11 mouse cellular contexts compared by ENCODE assay signal in genomic region chr4:136223549-136224239, GRCm38 (mm10). TPM values are rescaled to one million over a fixed set of nuclear protein-coding genes. Genes with fewer than 3 reads are reported as not detected.
DNase-seq lines count a peak whose midpoint lies in the region; ATAC-seq lines count a peak whose summit lies in the region.
"Had no signal": no experiment of that assay in that cellular context is flagged by ENCODE, and none has a peak within 500 bp of the region (broad histone marks: within the 10 kb centered on the region; RNA-seq: fewer than 3 reads in every experiment).

No protein-coding gene starts in this region.

- peak overlapping the region; percentile 25 for H3K4me2 ChIP-seq in forebrain, embryonic 12.5 days
- no peak overlapping the region for H3K4me2 ChIP-seq in neural tube, embryonic 14.5 days (ENCODE audit: low read depth, low read length)
- H3K4me2 ChIP-seq: embryonic facial prominence, embryonic 15.5 days; heart, embryonic 11.5 days had no signal

- H3K36me3 ChIP-seq in forebrain, embryonic 12.5 days (replicated peaks): no peaks in the 10 kb centered on the region
- no peaks in the 10 kb centered on the region for H3K36me3 ChIP-seq in neural tube, embryonic 14.5 days (ENCODE audit: control insufficient read depth, insufficient read depth, low read length)
- H3K36me3 ChIP-seq: G1E had no signal

- WGBS in forebrain, embryonic 12.5 days: 53% methylated on average over 13 of the region's 13 CpGs
- 54% methylated on average over 13 of the region's 13 CpGs for WGBS in neural tube, embryonic 14.5 days

- peak; percentile 82 for ATAC-seq in forebrain, embryonic 12.5 days (ENCODE audit: low FRiP score)
- ATAC-seq in neural tube, embryonic 14.5 days (ENCODE audit: low read depth): peak; percentile 86

- peak; percentile 22 to 23 for DNase-seq in right cerebral cortex, adult 2 months (ENCODE audit: low spot score in 2 of 2)
- no peak for DNase-seq in right cerebral cortex, postnatal 25 days
- peak; percentile 34 to 43 for DNase-seq in layer of hippocampus, adult 8-10 months (ENCODE audit: low spot score in 2 of 2)
- no peak for DNase-seq in heart, postnatal 25 days (ENCODE audit: low spot score)
- no peak for DNase-seq in gastrocnemius, postnatal 10 days
- no peak for DNase-seq in kidney, postnatal 25 days

- intact Hi-C loops in heart, postnatal 25 days (cut with DNase I): no loop called here

- 0 out of 2 replicates have a peak overlapping the region, but pooled peaks have one; percentile 21 for H3K9ac ChIP-seq in forebrain, embryonic 12.5 days
- no peak overlapping the region for H3K9ac ChIP-seq in neural tube, embryonic 14.5 days (replicated peaks; ENCODE audit: low read depth, low read length)
- H3K9ac ChIP-seq: embryonic facial prominence, embryonic 15.5 days had no signal

- no peak overlapping the region for H3K4me3 ChIP-seq in forebrain, embryonic 12.5 days (replicated peaks)
- no peak overlapping the region for H3K4me3 ChIP-seq in neural tube, embryonic 14.5 days (ENCODE audit: low read depth, low read length)
- H3K4me3 ChIP-seq: embryonic facial prominence, embryonic 15.5 days had no signal

- H3K9me3 ChIP-seq in forebrain, embryonic 12.5 days: no peaks in the 10 kb centered on the region
- H3K9me3 ChIP-seq in neural tube, embryonic 14.5 days (ENCODE audit: control insufficient read depth, low read length): no peaks in the 10 kb centered on the region
- H3K9me3 ChIP-seq: embryonic facial prominence, embryonic 15.5 days; G1E had no signal

- peaks cover 40% of the 10 kb centered on the region for H3K4me1 ChIP-seq in forebrain, embryonic 12.5 days
- peaks cover 19% of the 10 kb centered on the region for H3K4me1 ChIP-seq in neural tube, embryonic 14.5 days (ENCODE audit: control insufficient read depth, insufficient read depth, low read length)

- H3K27me3 ChIP-seq in forebrain, embryonic 12.5 days: peaks cover 25% of the 10 kb centered on the region
- H3K27me3 ChIP-seq in neural tube, embryonic 14.5 days (ENCODE audit: control insufficient read depth, insufficient read depth, low read length): no peaks in the 10 kb centered on the region
- H3K27me3 ChIP-seq: embryonic facial prominence, embryonic 15.5 days had no signal

- H3K27ac ChIP-seq in forebrain, embryonic 12.5 days: peak overlapping the region; percentile 77
- H3K27ac ChIP-seq in neural tube, embryonic 14.5 days (ENCODE audit: low read depth, low read length): peak overlapping the region; percentile 60
- H3K27ac ChIP-seq: embryonic facial prominence, embryonic 15.5 days had no signal

RNA-seq across cellular contexts. Expression of gene Asap3, which starts 17.5 kb away (rescaled TPM):
- polyA plus RNA-seq in forebrain, embryonic 12.5 days (2016; fragmentation: Nextera tagmentation; extraction: Ambion mirVana): 5.9 and 6.4 TPM in 2 replicates
- 1 to 10 TPM; 2.5 to 6.3 (median 4.6) TPM for total RNA-seq in layer of hippocampus, adult 8-10 months (2022)
- 2.4 and 4.8 TPM in 2 replicates for polyA plus RNA-seq in neural tube, embryonic 14.5 days (2014; fragmentation: Nextera tagmentation; extraction: Ambion mirVana)
- total RNA-seq in heart, postnatal 25 days (2021): 10 to 100 TPM in 1 of 2 experiments, 1 to 10 TPM in 1; 8.7 to 11.8 TPM
- 10 to 100 TPM in 1 of 2 experiments, 1 to 10 TPM in 1; 7.2 to 10.1 TPM for total RNA-seq in gastrocnemius, postnatal 10 days (2021)

RNA-seq across cellular contexts. Expression of gene Tcea3, which starts 23.8 kb away (rescaled TPM):
- polyA plus RNA-seq in forebrain, embryonic 12.5 days (2016; fragmentation: Nextera tagmentation; extraction: Ambion mirVana): 1.6 and 1.9 TPM in 2 replicates
- total RNA-seq in layer of hippocampus, adult 8-10 months (2022): under 1 TPM in 3 of 4 experiments, not detected in 1; 0.45 to 0.94 (median 0.64) TPM
- polyA plus RNA-seq in neural tube, embryonic 14.5 days (2014; fragmentation: Nextera tagmentation; extraction: Ambion mirVana): 0.71 and 1.7 TPM in 2 replicates
- total RNA-seq in heart, postnatal 25 days (2021): 100 to 1,000 TPM; 101 to 111 TPM
- 100 to 1,000 TPM; 199 to 247 TPM for total RNA-seq in gastrocnemius, postnatal 10 days (2021)
- polyA plus RNA-seq: G1E had no signal

RNA-seq across cellular contexts. Expression of gene E2f2, which starts 51.5 kb away (rescaled TPM):
- polyA plus RNA-seq in forebrain, embryonic 12.5 days (2016; fragmentation: Nextera tagmentation; extraction: Ambion mirVana): 13.4 and 14.6 TPM in 2 replicates
- 1 to 10 TPM in 2 of 4 experiments, under 1 TPM in 2; 0.57 to 1.2 (median 0.98) TPM for total RNA-seq in layer of hippocampus, adult 8-10 months (2022)
- polyA plus RNA-seq in neural tube, embryonic 14.5 days (2014; fragmentation: Nextera tagmentation; extraction: Ambion mirVana): 0.76 and 1.4 TPM in 2 replicates
- 1 to 10 TPM; 1.9 to 4.3 TPM for total RNA-seq in heart, postnatal 25 days (2021)
- 10 to 100 TPM in 1 of 2 experiments, 1 to 10 TPM in 1; 6.9 to 11.0 TPM for total RNA-seq in gastrocnemius, postnatal 10 days (2021)

Comparison
In these comparisons a context has a peak if more than half of its experiments do, and no peak if none do; other contexts are left out.
1. DNase-seq: peak in right cerebral cortex, adult 2 months (2 of 2) and layer of hippocampus, adult 8-10 months (2 of 2); none in right cerebral cortex, postnatal 25 days (single experiment), heart, postnatal 25 days (single experiment), gastrocnemius, postnatal 10 days (single experiment) and kidney, postnatal 25 days (0 of 2).
2. RNA of gene Tcea3, which starts 23.8 kb away (total RNA-seq): 199 to 247 TPM in gastrocnemius, postnatal 10 days and 101 to 111 TPM in heart, postnatal 25 days; 0.45 to 0.94 TPM in layer of hippocampus, adult 8-10 months; every median in the first group is over 10 times any median in the second.